Mouse (Mus musculus) ES-Bruce4 (cell line): ENCODE measurements around the gene Ppfia2. TPM values are rescaled to one million over a fixed set of nuclear protein-coding genes. Genes with fewer than 3 reads are reported as not detected.

ENCODE experiments used
- H3K27ac ChIP-seq: 2 replicates; pipeline ENCODE4 v1.5.1; 2012; ENCODE audit warnings: low read length, inconsistent platforms; ENCODE audit not compliant: insufficient read depth
- H3K27me3 ChIP-seq: 2 replicates; pipeline ENCODE4 v1.6.1; 2012; ENCODE audit warnings: mild to moderate bottlenecking, low read length, inconsistent platforms; ENCODE audit not compliant: control insufficient read depth, poor library complexity, insufficient read depth, severe bottlenecking
- H3K36me3 ChIP-seq: 2 replicates; pipeline ENCODE4 v1.6.1; 2012; ENCODE audit warnings: inconsistent platforms, mild to moderate bottlenecking, low read length, moderate library complexity; ENCODE audit not compliant: control insufficient read depth, poor library complexity, insufficient read depth, severe bottlenecking
- H3K4me1 ChIP-seq: one replicate; pipeline ENCODE4 v1.8.1; 2011; ENCODE audit warnings: low read length; ENCODE audit not compliant: control insufficient read depth, insufficient read depth
- H3K4me3 ChIP-seq: 2 replicates; pipeline ENCODE4 v1.5.1; 2011; ENCODE audit warnings: low read depth, mild to moderate bottlenecking, low read length
- H3K9ac ChIP-seq: 2 replicates; pipeline ENCODE4 v1.6.1; 2012; ENCODE audit warnings: low read depth, mild to moderate bottlenecking, inconsistent platforms; ENCODE audit not compliant: poor library complexity, severe bottlenecking
- H3K9me3 ChIP-seq: replicated peaks from 2 replicates; pipeline ENCODE4 v1.6.1; 2012; ENCODE audit warnings: mild to moderate bottlenecking, low read length, inconsistent platforms; ENCODE audit not compliant: control insufficient read depth, poor library complexity, insufficient read depth, severe bottlenecking
- CTCF ChIP-seq: IDR thresholded peaks from one replicate; pipeline ENCODE4 v1.8.1; 2011; ENCODE audit warnings: low read depth, low read length
- EP300 ChIP-seq: IDR thresholded peaks from 2 replicates; pipeline ENCODE4 v1.6.1; 2011; ENCODE audit warnings: low read depth, low read length; ENCODE audit not compliant: insufficient read depth
- POLR2A ChIP-seq: IDR thresholded peaks from one replicate; pipeline ENCODE4 v1.8.1; 2011; ENCODE audit warnings: low read length; ENCODE audit not compliant: insufficient read depth
- polyA plus RNA-seq: library from polyadenylated mRNA; stranded (reverse); fragments of >200 nt; gene quantifications from 2 replicates; pipeline ENCODE4 v1.2.4, GENCODE M21; 2011; ENCODE audit warnings: low read depth; ENCODE audit not compliant: missing spikeins, insufficient read depth, insufficient read length

Ppfia2 gene
- polyA plus RNA-seq, 1 experiment = not detected

GRCm38 (mm10) chr10:106858106-106858505, 388.0 kb downstream of the Ppfia2 start:
- no peaks in the 10 kb centered on the region for H3K36me3 ChIP-seq
- TF ChIP-seq CTCF (no peak), EP300 (no peak), POLR2A (no peak)

GRCm38 (mm10) chr10:106870233-106870632, 400.1 kb downstream of the Ppfia2 start:
- TF ChIP-seq POLR2A = no peak
- TF ChIP-seq CTCF = no peak
- TF ChIP-seq EP300 = no peak
- H3K36me3 ChIP-seq = no peaks in the 10 kb centered on the region
- no peak overlapping the region for H3K9ac ChIP-seq
- no peaks in the 10 kb centered on the region for H3K4me1 ChIP-seq
- H3K4me3 ChIP-seq = no peak overlapping the region
- H3K27me3 ChIP-seq = no peaks in the 10 kb centered on the region
- H3K9me3 ChIP-seq = no peaks in the 10 kb centered on the region
- H3K27ac ChIP-seq = no peak overlapping the region

More at GRCm38 (mm10) chr10:106858106-106858505, 388.0 kb downstream of the Ppfia2 start:
- H3K4me1 ChIP-seq = no peaks in the 10 kb centered on the region
- no peaks in the 10 kb centered on the region for H3K9me3 ChIP-seq
- no peak overlapping the region for H3K27ac ChIP-seq
- no peaks in the 10 kb centered on the region for H3K27me3 ChIP-seq
- H3K9ac ChIP-seq = no peak overlapping the region
- H3K4me3 ChIP-seq = no peak overlapping the region

- H3K27ac ChIP-seq = no peak overlapping the region
- TF ChIP-seq CTCF (no peak), EP300 (no peak), POLR2A (no peak)
- H3K27me3 ChIP-seq = no peaks in the 10 kb centered on the region
- no peaks in the 10 kb centered on the region for H3K36me3 ChIP-seq
- H3K4me1 ChIP-seq = no peaks in the 10 kb centered on the region
- no peak overlapping the region for H3K4me3 ChIP-seq
- no peaks in the 10 kb centered on the region for H3K9me3 ChIP-seq
- no peak overlapping the region for H3K9ac ChIP-seq
These were observed 401.7 kb downstream of the Ppfia2 start for GRCm38 (mm10) chr10:106871847-106872246.

- H3K4me1 ChIP-seq = no peaks in the 10 kb centered on the region
- TF ChIP-seq CTCF (no peak), POLR2A (no peak), EP300 (no peak)
- no peak overlapping the region for H3K27ac ChIP-seq
- H3K36me3 ChIP-seq = no peaks in the 10 kb centered on the region
- H3K9me3 ChIP-seq = no peaks in the 10 kb centered on the region
- H3K4me3 ChIP-seq = no peak overlapping the region
- no peak overlapping the region for H3K9ac ChIP-seq
- no peaks in the 10 kb centered on the region for H3K27me3 ChIP-seq
These were observed 402.6 kb downstream of the Ppfia2 start for GRCm38 (mm10) chr10:106872714-106873113.

- no peak for TF ChIP-seq EP300
- no peak for TF ChIP-seq CTCF
- TF ChIP-seq POLR2A = no peak
- Histone ChIP-seq H3K9me3 (no peaks in the 10 kb centered on the region), H3K4me1 (no peaks in the 10 kb centered on the region), H3K9ac (no peak overlapping the region), H3K4me3 (no peak overlapping the region), H3K27me3 (no peaks in the 10 kb centered on the region), H3K27ac (no peak overlapping the region), H3K36me3 (no peaks in the 10 kb centered on the region)
These were observed 411.2 kb downstream of the Ppfia2 start for GRCm38 (mm10) chr10:106881330-106881729.

- H3K4me3 ChIP-seq = no peak overlapping the region
- no peaks in the 10 kb centered on the region for H3K4me1 ChIP-seq
- no peak overlapping the region for H3K9ac ChIP-seq
- no peaks in the 10 kb centered on the region for H3K9me3 ChIP-seq
- H3K36me3 ChIP-seq = no peaks in the 10 kb centered on the region
- H3K27me3 ChIP-seq = no peaks in the 10 kb centered on the region
- TF ChIP-seq POLR2A (no peak), CTCF (no peak), EP300 (no peak)
- H3K27ac ChIP-seq = no peak overlapping the region
These were observed 426.2 kb downstream of the Ppfia2 start for GRCm38 (mm10) chr10:106896351-106896750.
